Mouse (Mus musculus): ENCODE data around the gene Zfp473. TPM values are rescaled to one million over a fixed set of nuclear protein-coding genes. Genes with fewer than 3 reads are reported as not detected.

Zfp473 gene
- polyA plus RNA-seq (2021; fragmentation: Nextera tagmentation), result 0.11 and 0.16 TPM in 2 replicates
- long read RNA-seq, experiment 1, result 0 reads
- long read RNA-seq, experiment 2, partial matches to known transcripts, result 0 of 1 reads
- long read RNA-seq, experiment 2, other reads (novel, unspliced or antisense), result 1 of 1 reads

GRCm38 (mm10) chr7:44750950-44751349 lies at the start of gene Zfp473:
Zfp473 (minus strand) TSS chr7:44751050.

GRCm38 (mm10) chr7:44748101-44749044 lies 2.5 kb downstream of the Zfp473 start, which contains the start of gene Vrk3:
Vrk3 (plus strand) TSS chr7:44748413.

GRCm38 (mm10) chr7:44708574-44708973 lies 42.3 kb downstream of the Zfp473 start, which contains the start of gene Izumo2:
Izumo2 (plus strand) TSS chr7:44708742.

Other genes starting within 250 kb of the Zfp473 start
- 0.04 TPM in 1 of 2 replicates, not detected in the other for gene Mybpc2, start 226.4 kb downstream of the Zfp473 start, polyA plus RNA-seq (2021; fragmentation: Nextera tagmentation)
- not detected in 2 replicates for gene Spib, start 219.0 kb downstream of the Zfp473 start, polyA plus RNA-seq (2021; fragmentation: Nextera tagmentation)
- 5.1 and 6.8 TPM in 2 replicates for gene Pold1, start 202.2 kb downstream of the Zfp473 start, polyA plus RNA-seq (2021; fragmentation: Nextera tagmentation)
- 35.5 and 38.6 TPM in 2 replicates for gene Nr1h2, start 197.1 kb downstream of the Zfp473 start, polyA plus RNA-seq (2021; fragmentation: Nextera tagmentation)
- gene Napsa, start 178.7 kb downstream of the Zfp473 start, polyA plus RNA-seq (2021; fragmentation: Nextera tagmentation), result 0.09 and 0.10 TPM in 2 replicates
- 3.3 and 4.2 TPM in 2 replicates for gene Kcnc3, start 160.4 kb downstream of the Zfp473 start, polyA plus RNA-seq (2021; fragmentation: Nextera tagmentation)
- gene Myh14, start 80.2 kb downstream of the Zfp473 start, polyA plus RNA-seq (2021; fragmentation: Nextera tagmentation), result 29.7 and 33.9 TPM in 2 replicates
- gene Izumo2, start 42.3 kb downstream of the Zfp473 start, polyA plus RNA-seq (2021; fragmentation: Nextera tagmentation), result not detected in 2 replicates
- 35.9 and 36.4 TPM in 2 replicates for gene Vrk3, start 2.6 kb downstream of the Zfp473 start, polyA plus RNA-seq (2021; fragmentation: Nextera tagmentation)
- gene Nup62, start 65.0 kb upstream of the Zfp473 start, polyA plus RNA-seq (2021; fragmentation: Nextera tagmentation), result 10.2 and 10.5 TPM in 2 replicates
- gene Il4i1, start 65.3 kb upstream of the Zfp473 start, polyA plus RNA-seq (2021; fragmentation: Nextera tagmentation), result 0.57 and 0.79 TPM in 2 replicates
- 0.68 and 0.74 TPM in 2 replicates for gene Atf5, start 65.6 kb upstream of the Zfp473 start, polyA plus RNA-seq (2021; fragmentation: Nextera tagmentation)
- 30.7 and 33.9 TPM in 2 replicates for gene Akt1s1, start 97.9 kb upstream of the Zfp473 start, polyA plus RNA-seq (2021; fragmentation: Nextera tagmentation)
- 57.9 and 60.7 TPM in 2 replicates for gene Tbc1d17, start 98.0 kb upstream of the Zfp473 start, polyA plus RNA-seq (2021; fragmentation: Nextera tagmentation)
- gene Pnkp, start 106.1 kb upstream of the Zfp473 start, polyA plus RNA-seq (2021; fragmentation: Nextera tagmentation), result 27.8 and 30.3 TPM in 2 replicates
- 147 and 187 TPM in 2 replicates for gene Ptov1, start 118.7 kb upstream of the Zfp473 start, polyA plus RNA-seq (2021; fragmentation: Nextera tagmentation)
- 143 and 184 TPM in 2 replicates for gene Med25, start 141.7 kb upstream of the Zfp473 start, polyA plus RNA-seq (2021; fragmentation: Nextera tagmentation)
- gene Fuz, start 145.0 kb upstream of the Zfp473 start, polyA plus RNA-seq (2021; fragmentation: Nextera tagmentation), result 12.1 TPM in 2 replicates
- 34.8 and 42.1 TPM in 2 replicates for gene Ap2a1, start 178.4 kb upstream of the Zfp473 start, polyA plus RNA-seq (2021; fragmentation: Nextera tagmentation)
- gene Tsks, start 192.2 kb upstream of the Zfp473 start, polyA plus RNA-seq (2021; fragmentation: Nextera tagmentation), result 0.28 and 0.35 TPM in 2 replicates
- 86.2 and 86.7 TPM in 2 replicates for gene Cpt1c, start 223.8 kb upstream of the Zfp473 start, polyA plus RNA-seq (2021; fragmentation: Nextera tagmentation)
- gene Prmt1, start 235.5 kb upstream of the Zfp473 start, polyA plus RNA-seq (2021; fragmentation: Nextera tagmentation), result 6.7 and 7.4 TPM in 2 replicates
- 10.7 and 12.0 TPM in 2 replicates for gene Irf3, start 246.6 kb upstream of the Zfp473 start, polyA plus RNA-seq (2021; fragmentation: Nextera tagmentation)
- gene Bcl2l12, start 247.7 kb upstream of the Zfp473 start, polyA plus RNA-seq (2021; fragmentation: Nextera tagmentation), result 1.6 and 2.6 TPM in 2 replicates

All from layer of hippocampus, adult 6 months (tissue).